ENCODE assay signal across 24 mouse cellular contexts in the genomic region with DNA sequence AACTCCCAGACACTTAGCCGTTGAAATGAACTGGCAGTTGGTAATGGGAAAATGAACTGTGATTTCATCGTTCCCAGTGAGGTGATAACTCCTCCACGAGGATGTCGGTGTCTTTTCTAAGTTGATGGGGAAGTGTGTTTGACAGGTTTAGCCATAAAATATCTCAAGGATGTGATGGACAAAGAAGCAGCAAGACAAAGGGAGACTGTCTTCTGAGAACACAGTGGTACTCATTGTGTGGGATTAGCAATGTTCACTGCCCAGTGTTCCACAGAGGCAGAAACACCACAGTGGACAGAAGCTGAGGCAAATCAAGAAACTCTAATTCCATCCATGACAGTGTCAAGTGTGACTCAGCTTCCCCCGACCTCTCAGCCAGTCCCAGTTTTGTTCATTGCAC.
DNase-seq lines count a peak whose midpoint lies in the region; ATAC-seq lines count a peak whose summit lies in the region.
"Had no signal": no experiment of that assay in that cellular context is flagged by ENCODE, and none has a peak within 500 bp of the region (broad histone marks: within the 10 kb centered on the region; RNA-seq: fewer than 3 reads in every experiment).

No protein-coding gene starts in this region.

- H3K4me2 ChIP-seq in hindbrain, embryonic 13.5 days = no peak overlapping the region

- DNase-seq in Muller cell, postnatal 12 days (ENCODE audit: inconsistent ontology term) = peak; percentile 72
- DNase-seq in brain, adult 2 months (ENCODE audit: low read depth, low spot score) = peak; percentile 14
- DNase-seq in retina, embryonic 14.5 days (ENCODE audit: low spot score) = peak; percentile 13
- peak; percentile 66 for DNase-seq in retina, postnatal 1 day
- no peak for DNase-seq in left cerebral cortex, postnatal 25 days (ENCODE audit: low spot score in 2 of 2)
- no peak for DNase-seq in forebrain, embryonic 10.5 days (ENCODE audit: extremely low spot score, low spot score)
- no peak for DNase-seq in kidney, postnatal 4 days
- DNase-seq: adrenal gland, adult 2 months; adrenal gland, adult 8-10 months; adrenal gland, postnatal 10 days; adrenal gland, postnatal 14 days; adrenal gland, postnatal 25 days; adrenal gland, postnatal 36 days; B cell, adult 2 months; cerebellum, adult 11 months; cerebellum, adult 11-12 months; cerebellum, adult 18-20 months; cerebellum, adult 2 months had no signal

- no peaks in the 10 kb centered on the region for H3K4me1 ChIP-seq in forebrain, embryonic 10.5 days
- H3K4me1 ChIP-seq in hindbrain, embryonic 13.5 days (replicated peaks) = no peaks in the 10 kb centered on the region

- no peak overlapping the region for H3K27ac ChIP-seq in forebrain, embryonic 10.5 days
- H3K27ac ChIP-seq in hindbrain, embryonic 13.5 days = no peak overlapping the region

- no peak for ATAC-seq in hindbrain, embryonic 13.5 days (ENCODE audit: low FRiP score)
- ATAC-seq: activated CD4-positive, CD25-positive, alpha-beta regulatory T cell, adult 4 months; CD4-positive, CD25-positive, alpha-beta regulatory T cell, adult 4 months; Patski had no signal

- H3K9ac ChIP-seq in hindbrain, embryonic 13.5 days = no peak overlapping the region

- H3K4me3 ChIP-seq in forebrain, embryonic 10.5 days = no peak overlapping the region
- no peak overlapping the region for H3K4me3 ChIP-seq in hindbrain, embryonic 13.5 days

- 86% methylated on average over 5 of the region's 5 CpGs for WGBS in forebrain, embryonic 10.5 days
- WGBS in hindbrain, embryonic 13.5 days = 73% methylated on average over 5 of the region's 5 CpGs

- no peaks in the 10 kb centered on the region for H3K27me3 ChIP-seq in forebrain, embryonic 10.5 days (ENCODE audit: poor library complexity, severe bottlenecking)
- no peaks in the 10 kb centered on the region for H3K27me3 ChIP-seq in hindbrain, embryonic 13.5 days
- H3K27me3 ChIP-seq: CH12.LX had no signal

- intact Hi-C loops in left cerebral cortex, postnatal 25 days (cut with DNase I) = no loop called here

- no peaks in the 10 kb centered on the region for H3K9me3 ChIP-seq in forebrain, embryonic 10.5 days
- H3K9me3 ChIP-seq in hindbrain, embryonic 13.5 days = no peaks in the 10 kb centered on the region
- H3K9me3 ChIP-seq: G1E had no signal

- H3K36me3 ChIP-seq in forebrain, embryonic 10.5 days (replicated peaks) = no peaks in the 10 kb centered on the region
- no peaks in the 10 kb centered on the region for H3K36me3 ChIP-seq in hindbrain, embryonic 13.5 days
- H3K36me3 ChIP-seq: G1E had no signal

Comparison
In these comparisons a context has a peak if more than half of its experiments do, and no peak if none do; other contexts are left out.
1. DNase-seq: peak in Muller cell, postnatal 12 days (single experiment), brain, adult 2 months (single experiment), retina, embryonic 14.5 days (single experiment) and retina, postnatal 1 day (single experiment); none in left cerebral cortex, postnatal 25 days (0 of 2), forebrain, embryonic 10.5 days (single experiment) and kidney, postnatal 4 days (0 of 2).